Mouse (Mus musculus) forebrain, postnatal 0 days (tissue): Measurements from ENCODE around the gene B9d2. TPM values are rescaled to one million over a fixed set of nuclear protein-coding genes. Genes with fewer than 3 reads are reported as not detected.
"Not testable (repeated sequence)": the region's sequence is repeated elsewhere in the genome, so short reads cannot be mapped to it uniquely, and the experiment has no call there.

Experiments
- ATAC-seq: fragments of 200-750 bp; cut with Nextera tagmentation; 2 replicates; pipeline ENCODE4 v1.8.0; 2017; ENCODE audit warnings: mild to moderate bottlenecking, moderate library complexity
- DNase-seq: peaks from one replicate; pipeline ENCODE4 v3.0.0-alpha.2; 2015
- H3K27ac ChIP-seq: fragments of 300-500 bp; sonication (generic); 2 replicates; pipeline ENCODE4 v1.5.1; 2014; ENCODE audit warnings: low read depth, mild to moderate bottlenecking, antibody characterized with exemption, low read length, moderate library complexity, mixed read lengths
- H3K27me3 ChIP-seq: fragments of 300-500 bp; sonication (generic); 2 replicates; pipeline ENCODE4 v1.6.1; 2014; ENCODE audit warnings: mild to moderate bottlenecking, low read length, mixed read lengths; ENCODE audit not compliant: insufficient read depth
- H3K36me3 ChIP-seq: fragments of 300-500 bp; sonication (generic); 2 replicates; pipeline ENCODE4 v1.6.1; 2014; ENCODE audit warnings: mild to moderate bottlenecking, moderate library complexity; ENCODE audit not compliant: insufficient read depth
- H3K4me1 ChIP-seq: fragments of 300-500 bp; sonication (generic); 2 replicates; pipeline ENCODE4 v1.6.1; 2014; ENCODE audit warnings: antibody characterized with exemption; ENCODE audit not compliant: insufficient read depth
- H3K4me2 ChIP-seq: fragments of 300-500 bp; sonication (generic); 2 replicates; pipeline ENCODE4 v1.6.1; 2014; ENCODE audit warnings: low read depth, mild to moderate bottlenecking, moderate library complexity
- H3K4me3 ChIP-seq: fragments of 300-500 bp; sonication (generic); 2 replicates; pipeline ENCODE4 v1.5.1; 2014; ENCODE audit warnings: low read depth, low read length, mixed read lengths
- H3K9ac ChIP-seq: fragments of 300-500 bp; sonication (generic); 2 replicates; pipeline ENCODE4 v1.6.1; 2014; ENCODE audit warnings: mild to moderate bottlenecking
- H3K9me3 ChIP-seq: fragments of 300-500 bp; sonication (generic); 2 replicates; pipeline ENCODE4 v1.6.1; 2016; ENCODE audit warnings: low read length
- CTCF ChIP-seq: sonication (generic); IDR thresholded peaks from 2 replicates; pipeline ENCODE4 v1.5.1; 2016; ENCODE audit warnings: antibody characterized with exemption, control low read depth, low read depth
- WGBS: fragments of 180-500 bp; shearing (Covaris S2); extraction: QIAGEN DNeasy Blood & Tissue Kit; methylation state at CpG from one replicate; pipeline ENCODE4 v1.1.7; 2014; 5-methylcytosine and 5-hydroxymethylcytosine counted together
- polyA plus RNA-seq: library from polyadenylated mRNA; unstranded; fragments of >200 nt; fragmentation: Nextera tagmentation; extraction: Ambion mirVana; gene quantifications from 2 replicates; pipeline ENCODE4 v1.2.1, GENCODE M21; 2015
- total RNA-seq: library from RNA; depleted of rRNA; stranded (reverse); fragments of >200 nt; gene quantifications from 2 replicates; pipeline ENCODE4 v1.2.3, GENCODE M21; 2014

The B9d2 gene
- total and polyA plus RNA-seq, 2 experiments from 2014 or later, result 15.7 to 58.2 TPM

GRCm38 (mm10) chr7:25718788-25719417 is 38.3 kb downstream of the B9d2 start, which contains the start of gene Ccdc97:
Gene Ccdc97, minus strand, starts transcription at chr7:25719088.
- Histone ChIP-seq H3K4me3 (peak within 1 kb of the TSS; percentile 70), H3K9me3 (no peaks in the 10 kb centered on the region), H3K36me3 (peaks cover 55% of the 10 kb centered on the region), H3K4me2 (peak within 1 kb of the TSS; percentile 84), H3K27me3 (no peaks in the 10 kb centered on the region), H3K9ac (peak within 1 kb of the TSS; percentile 68), H3K4me1 (peaks cover 4% of the 10 kb centered on the region; the same call in 1 of the 2 replicates), H3K27ac (peak within 1 kb of the TSS; percentile 83)
- WGBS, result 5% methylated on average over 32 of the region's 32 CpGs
- ATAC-seq (peak; percentile 89), DNase-seq (peak; percentile 97)
- TF ChIP-seq CTCF, result no peak

GRCm38 (mm10) chr7:25719761-25720610 is 39.4 kb downstream of the B9d2 start:
- ATAC-seq, result peak; percentile 42; the same call in 1 of the 2 replicates
- Histone ChIP-seq H3K4me3 (no peak overlapping the region), H3K4me2 (peak overlapping the region; percentile 84; the same call in 1 of the 2 replicates), H3K9me3 (no peaks in the 10 kb centered on the region), H3K27me3 (no peaks in the 10 kb centered on the region), H3K4me1 (peaks cover 4% of the 10 kb centered on the region; the same call in 1 of the 2 replicates), H3K9ac (no peak overlapping the region), H3K27ac (no peak overlapping the region), H3K36me3 (peaks cover 56% of the 10 kb centered on the region)
- peak; percentile 95 for TF ChIP-seq CTCF
- WGBS, result 63% methylated on average over 10 of the region's 10 CpGs
- DNase-seq, result peak; percentile 86

- ATAC-seq (no peak), DNase-seq (no peak)
- Histone ChIP-seq H3K9me3 (no peaks in the 10 kb centered on the region), H3K9ac (no peak overlapping the region), H3K27ac (no peak overlapping the region), H3K4me3 (no peak overlapping the region), H3K4me2 (no peak overlapping the region), H3K27me3 (no peaks in the 10 kb centered on the region), H3K36me3 (peaks cover 56% of the 10 kb centered on the region), H3K4me1 (peaks cover 4% of the 10 kb centered on the region; the same call in 1 of the 2 replicates)
- TF ChIP-seq CTCF, result no peak
- 92% methylated on average over 5 of the region's 5 CpGs for WGBS
Measured at GRCm38 (mm10) chr7:25720760-25721159, 40.2 kb downstream of the B9d2 start.

- DNase-seq, H3K4me3 ChIP-seq, H3K4me1 ChIP-seq, H3K9me3 ChIP-seq, H3K27ac ChIP-seq, H3K27me3 ChIP-seq, H3K9ac ChIP-seq, H3K4me2 ChIP-seq, ATAC-seq: not testable (repeated sequence)
- H3K36me3 ChIP-seq, result peaks cover 64% of the 10 kb centered on the region
Measured at GRCm38 (mm10) chr7:25721776-25722175, 41.2 kb downstream of the B9d2 start.

- no peak for ATAC-seq
- no peak overlapping the region for H3K27ac ChIP-seq
- DNase-seq, result no peak
- no peaks in the 10 kb centered on the region for H3K4me1 ChIP-seq
- H3K9ac ChIP-seq, result no peak overlapping the region
- no peaks in the 10 kb centered on the region for H3K9me3 ChIP-seq
- 83% methylated on average over 19 of the region's 19 CpGs for WGBS
- H3K4me2 ChIP-seq, result no peak overlapping the region
- TF ChIP-seq CTCF, result no peak
- no peaks in the 10 kb centered on the region for H3K27me3 ChIP-seq
- H3K4me3 ChIP-seq, result no peak overlapping the region
- peaks cover 91% of the 10 kb centered on the region for H3K36me3 ChIP-seq
Measured at GRCm38 (mm10) chr7:25725886-25726285, 45.3 kb downstream of the B9d2 start.

GRCm38 (mm10) chr7:25727800-25728199 is 47.2 kb downstream of the B9d2 start:
- no peak overlapping the region for H3K4me2 ChIP-seq
- no peak overlapping the region for H3K27ac ChIP-seq
- 93% methylated on average over 5 of the region's 5 CpGs for WGBS
- no peak overlapping the region for H3K4me3 ChIP-seq
- H3K9me3 ChIP-seq, result no peaks in the 10 kb centered on the region
- peaks cover 92% of the 10 kb centered on the region for H3K36me3 ChIP-seq
- H3K9ac ChIP-seq, result no peak overlapping the region
- ATAC-seq (no peak), DNase-seq (no peak)
- no peaks in the 10 kb centered on the region for H3K27me3 ChIP-seq
- no peak for TF ChIP-seq CTCF
- H3K4me1 ChIP-seq, result no peaks in the 10 kb centered on the region

- H3K27me3 ChIP-seq, result no peaks in the 10 kb centered on the region
- DNase-seq (no peak), ATAC-seq (no peak)
- H3K4me3 ChIP-seq, result no peak overlapping the region
- no peak overlapping the region for H3K4me2 ChIP-seq
- H3K36me3 ChIP-seq, result peaks cover 90% of the 10 kb centered on the region
- no peaks in the 10 kb centered on the region for H3K4me1 ChIP-seq
- WGBS, result 58% methylated on average over 2 of the region's 2 CpGs
- H3K9me3 ChIP-seq, result no peaks in the 10 kb centered on the region
- H3K27ac ChIP-seq, result no peak overlapping the region
- H3K9ac ChIP-seq, result no peak overlapping the region
- TF ChIP-seq CTCF, result no peak
Measured at GRCm38 (mm10) chr7:25729396-25729795, 48.8 kb downstream of the B9d2 start.
